Mouse (Mus musculus) myocyte (in vitro differentiated cells): ENCODE results near the gene Sgk2. TPM values are rescaled to one million over a fixed set of nuclear protein-coding genes. Genes with fewer than 3 reads are reported as not detected.

Source experiments
- H3K27me3 ChIP-seq: one replicate; pipeline ENCODE4 v1.6.1; 2011; ENCODE audit not compliant: control insufficient read depth, insufficient read depth, insufficient read length
- H3K36me3 ChIP-seq: one replicate; pipeline ENCODE4 v1.6.1; 2011; ENCODE audit not compliant: control insufficient read depth, insufficient read depth
- H3K4me2 ChIP-seq: one replicate; pipeline ENCODE4 v1.6.1; 2011; ENCODE audit warnings: low read depth, control low read depth
- H3K4me3 ChIP-seq: one replicate; pipeline ENCODE4 v1.5.1; 2011; ENCODE audit warnings: mild to moderate bottlenecking, control low read depth, moderate library complexity
- H3K79me2 ChIP-seq: one replicate; pipeline ENCODE4 v1.6.1; 2011; ENCODE audit not compliant: control insufficient read depth, insufficient read depth
- H3ac ChIP-seq: one replicate; pipeline ENCODE4 v1.6.1; 2011; ENCODE audit not compliant: control insufficient read depth, insufficient read length
- CEBPB ChIP-seq: IDR thresholded peaks from 2 replicates; pipeline ENCODE4 v1.6.1; 2011; ENCODE audit warnings: mild to moderate bottlenecking, moderate library complexity; ENCODE audit not compliant: poor library complexity, insufficient read depth, severe bottlenecking
- E2F4 ChIP-seq: IDR thresholded peaks from one replicate; pipeline ENCODE4 v1.6.1; 2011; ENCODE audit warnings: mild to moderate bottlenecking, control low read depth, moderate library complexity; ENCODE audit not compliant: insufficient read depth
- MAX ChIP-seq: IDR thresholded peaks from one replicate; pipeline ENCODE4 v1.6.1; 2011; ENCODE audit warnings: low read depth, mild to moderate bottlenecking, control low read depth
- MYOD1 ChIP-seq, 3 experiments: IDR thresholded peaks; one replicate each; pipeline ENCODE4 v1.6.1; 2011; ENCODE audit warnings: control low read depth in 2 of 3, low read depth in 2 of 3, mild to moderate bottlenecking in 2 of 3, moderate library complexity in 1 of 3; ENCODE audit not compliant: insufficient read length in 2 of 3, control insufficient read depth in 1 of 3
- MYOG ChIP-seq, 3 experiments: IDR thresholded peaks; one replicate each; pipeline ENCODE4 v1.6.1; 2011; ENCODE audit warnings: control low read depth in 2 of 3, low read depth in 2 of 3, mild to moderate bottlenecking in 2 of 3; ENCODE audit not compliant: insufficient read length in 2 of 3, control insufficient read depth in 1 of 3, insufficient read depth in 1 of 3
- POLR2A ChIP-seq: IDR thresholded peaks from one replicate; pipeline ENCODE4 v1.6.1; 2011; ENCODE audit warnings: low read depth, mild to moderate bottlenecking, control low read depth, moderate library complexity; ENCODE audit not compliant: insufficient read length
- POLR2AphosphoS2 ChIP-seq: IDR thresholded peaks from one replicate; pipeline ENCODE4 v1.6.1; 2011; ENCODE audit warnings: low read depth, control low read depth; ENCODE audit not compliant: insufficient read length
- REST ChIP-seq: IDR thresholded peaks from one replicate; pipeline ENCODE4 v1.6.1; 2011; ENCODE audit warnings: mild to moderate bottlenecking, control low read depth, moderate library complexity; ENCODE audit not compliant: insufficient read depth, insufficient read length
- SRF ChIP-seq: IDR thresholded peaks from one replicate; pipeline ENCODE4 v1.6.1; 2011; ENCODE audit warnings: low read depth; ENCODE audit not compliant: control insufficient read depth, insufficient read length
- TCF12 ChIP-seq: IDR thresholded peaks from one replicate; pipeline ENCODE4 v1.6.1; 2011; ENCODE audit warnings: mild to moderate bottlenecking, control low read depth; ENCODE audit not compliant: poor library complexity, insufficient read depth, severe bottlenecking
- TCF3 ChIP-seq: IDR thresholded peaks from one replicate; pipeline ENCODE4 v1.6.1; 2011; ENCODE audit warnings: low read depth, control low read depth; ENCODE audit not compliant: insufficient read length
- USF1 ChIP-seq: IDR thresholded peaks from one replicate; pipeline ENCODE4 v1.6.1; 2011; ENCODE audit warnings: low read depth, mild to moderate bottlenecking, control low read depth, moderate library complexity
- polyA plus RNA-seq: library from polyadenylated mRNA; unstranded; fragments of >200 nt; fragmentation: generic; extraction: Trizol; gene quantifications from one replicate; pipeline ENCODE4 v1.2.1, GENCODE M21; 2012; ENCODE audit warnings: missing spikeins

The Sgk2 gene
- not detected for polyA plus RNA-seq

DNA sequence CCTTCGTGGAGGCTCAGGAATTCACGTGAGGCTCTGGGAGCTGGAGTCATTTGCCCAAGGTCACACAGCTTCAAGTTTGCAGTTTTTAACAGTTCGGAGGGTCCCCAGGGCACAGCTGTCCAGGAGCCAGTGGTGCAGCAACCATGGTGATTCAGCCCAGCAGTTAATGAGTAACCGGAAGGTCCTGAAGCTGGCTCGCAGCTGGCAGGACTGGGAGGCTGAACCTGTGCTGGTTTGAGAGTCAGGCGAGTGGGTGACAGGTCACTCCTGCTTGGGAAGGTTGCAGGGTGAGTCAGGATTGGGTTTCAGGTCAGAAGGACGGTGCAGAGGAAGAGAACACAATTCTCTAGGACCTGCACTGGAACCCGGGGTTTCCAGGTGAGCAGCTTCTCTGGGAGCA is at the start of gene Sgk2:
Gene Sgk2 (plus strand): TSS at position 113 of the 400 bp plus-strand sequence.
- H3K36me3 ChIP-seq = no peaks in the 10 kb centered on the region
- no peaks in the 10 kb centered on the region for H3K27me3 ChIP-seq
- peak within 1 kb of the TSS; percentile 42 for H3K4me2 ChIP-seq
- H3K4me3 ChIP-seq = no peak within 1 kb of the TSS
- no peak within 1 kb of the TSS for H3ac ChIP-seq
- H3K79me2 ChIP-seq = no peaks in the 10 kb centered on the region
- TF ChIP-seq USF1 = no peak
- TF ChIP-seq MYOD1 (IDR thresholded peaks at IDR 0.05; ENCODE audit: control insufficient read depth in 1 of 3, insufficient read length in 2 of 3, low read depth in 2 of 3) = peak in 1 of 3 experiments; percentile 38

DNA sequence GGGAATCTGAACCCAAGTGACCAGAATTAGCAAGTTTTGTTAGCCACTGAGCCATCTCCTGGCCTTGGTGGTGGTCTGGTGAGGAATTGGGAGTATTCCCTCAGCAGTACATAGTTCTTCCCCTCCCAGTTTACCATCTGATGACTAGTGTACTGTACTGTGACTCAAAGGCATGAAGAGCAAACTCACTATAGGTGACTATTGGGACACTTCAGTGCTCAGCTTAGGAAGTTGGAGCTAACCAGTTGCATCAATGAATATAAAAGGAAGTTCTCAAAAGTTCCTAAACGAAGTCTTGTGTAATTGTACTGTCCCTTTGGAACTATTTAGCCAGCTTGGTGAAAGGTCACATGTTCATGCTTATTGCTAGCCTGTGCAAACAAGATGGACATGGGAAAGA is 47.6 kb upstream of the Sgk2 start:
- no peaks in the 10 kb centered on the region for H3K79me2 ChIP-seq
- H3K36me3 ChIP-seq = peaks cover 51% of the 10 kb centered on the region
- H3K27me3 ChIP-seq = no peaks in the 10 kb centered on the region
- H3K4me2 ChIP-seq = no peak overlapping the region
- TF ChIP-seq TCF3 = no peak
- TF ChIP-seq MYOG (IDR thresholded peaks at IDR 0.05; ENCODE audit: control insufficient read depth in 1 of 3, insufficient read depth in 1 of 3, insufficient read length in 2 of 3, low read depth in 2 of 3) = no peak
- TF ChIP-seq POLR2A = no peak
- no peak for TF ChIP-seq MYOD1 (IDR thresholded peaks at IDR 0.05; ENCODE audit: control insufficient read depth in 1 of 3, insufficient read length in 2 of 3, low read depth in 2 of 3)
- no peak for TF ChIP-seq USF1
- no peak for TF ChIP-seq POLR2AphosphoS2
- H3ac ChIP-seq = no peak overlapping the region
- H3K4me3 ChIP-seq = no peak overlapping the region

DNA sequence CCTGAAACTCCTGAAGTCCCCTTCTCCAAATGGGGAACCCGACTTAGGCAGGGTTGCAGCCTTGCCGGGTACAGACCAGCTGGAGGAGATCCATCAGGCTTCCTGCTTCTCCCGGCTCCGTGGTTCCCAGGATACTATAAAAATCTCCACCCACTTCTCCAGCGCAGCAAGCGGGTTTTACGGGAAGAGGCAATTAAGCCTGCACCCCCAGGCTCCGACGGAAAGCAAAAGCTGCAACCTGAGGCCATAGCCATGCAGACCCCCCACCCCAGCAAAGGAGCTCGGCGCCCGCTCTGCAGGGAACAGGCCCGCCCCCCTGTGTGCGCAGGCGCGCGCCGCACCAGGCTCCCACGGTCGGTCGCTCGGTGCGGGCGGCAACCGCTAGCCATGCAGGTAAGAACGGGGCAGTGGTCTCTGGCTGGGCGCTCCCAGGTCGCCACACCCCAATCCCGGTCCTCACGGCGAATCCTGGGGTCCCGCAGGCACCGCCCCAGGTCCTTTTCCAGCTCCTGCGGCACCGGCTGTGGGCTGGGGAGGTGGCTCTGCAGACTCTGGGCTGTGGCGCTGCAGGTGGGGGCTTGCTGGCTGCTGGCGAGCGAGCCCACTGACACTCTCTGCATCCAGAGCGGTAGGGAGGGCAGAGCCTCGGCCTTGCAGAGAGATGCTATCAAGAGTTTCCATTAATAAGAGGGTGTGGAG is 43.8 kb upstream of the Sgk2 start, which contains the start of gene L3mbtl1:
Gene L3mbtl1 (plus strand): TSS at position 325 of the 699 bp plus-strand sequence.
- no peaks in the 10 kb centered on the region for H3K27me3 ChIP-seq
- H3K36me3 ChIP-seq = peaks cover 16% of the 10 kb centered on the region
- no peak within 1 kb of the TSS for H3ac ChIP-seq
- H3K79me2 ChIP-seq = no peaks in the 10 kb centered on the region
- no peak within 1 kb of the TSS for H3K4me3 ChIP-seq
- peak within 1 kb of the TSS; percentile 48 for H3K4me2 ChIP-seq
- TF ChIP-seq SRF (no peak), CEBPB (no peak), MYOG (IDR thresholded peaks at IDR 0.05; ENCODE audit: control insufficient read depth in 1 of 3, insufficient read depth in 1 of 3, insufficient read length in 2 of 3, low read depth in 2 of 3) (no peak), MYOD1 (IDR thresholded peaks at IDR 0.05; ENCODE audit: control insufficient read depth in 1 of 3, insufficient read length in 2 of 3, low read depth in 2 of 3) (no peak), POLR2AphosphoS2 (no peak), TCF12 (no peak), TCF3 (no peak), MAX (no peak), REST (no peak), POLR2A (no peak), USF1 (no peak), E2F4 (no peak)

DNA sequence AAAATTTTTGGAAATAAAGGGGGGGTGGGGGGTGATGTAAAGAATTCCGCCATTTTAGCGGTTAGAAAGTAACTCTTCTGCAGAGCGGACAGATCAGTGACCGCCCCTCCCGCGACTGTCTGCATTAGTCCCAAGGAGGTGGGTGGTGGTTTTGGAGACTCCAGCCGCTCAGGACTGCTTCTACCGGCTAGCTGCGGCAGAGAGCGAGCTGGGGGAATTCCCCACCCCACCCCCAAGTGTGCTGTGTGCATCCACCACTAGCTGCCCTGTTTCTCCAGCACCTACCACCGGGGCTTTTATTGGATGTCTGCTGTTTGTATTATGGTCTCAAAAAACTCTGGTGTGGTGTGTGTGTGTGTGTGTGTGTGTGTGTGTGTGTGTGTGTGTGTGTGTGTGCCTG is 43.2 kb upstream of the Sgk2 start:
- Histone ChIP-seq H3ac (no peak overlapping the region), H3K79me2 (no peaks in the 10 kb centered on the region), H3K4me3 (no peak overlapping the region), H3K36me3 (peaks cover 10% of the 10 kb centered on the region), H3K27me3 (no peaks in the 10 kb centered on the region), H3K4me2 (no peak overlapping the region)
- TF ChIP-seq TCF3 (no peak), MYOD1 (IDR thresholded peaks at IDR 0.05; ENCODE audit: control insufficient read depth in 1 of 3, insufficient read length in 2 of 3, low read depth in 2 of 3) (no peak), TCF12 (no peak), USF1 (no peak), SRF (no peak), CEBPB (no peak), POLR2AphosphoS2 (no peak), MAX (no peak)

DNA sequence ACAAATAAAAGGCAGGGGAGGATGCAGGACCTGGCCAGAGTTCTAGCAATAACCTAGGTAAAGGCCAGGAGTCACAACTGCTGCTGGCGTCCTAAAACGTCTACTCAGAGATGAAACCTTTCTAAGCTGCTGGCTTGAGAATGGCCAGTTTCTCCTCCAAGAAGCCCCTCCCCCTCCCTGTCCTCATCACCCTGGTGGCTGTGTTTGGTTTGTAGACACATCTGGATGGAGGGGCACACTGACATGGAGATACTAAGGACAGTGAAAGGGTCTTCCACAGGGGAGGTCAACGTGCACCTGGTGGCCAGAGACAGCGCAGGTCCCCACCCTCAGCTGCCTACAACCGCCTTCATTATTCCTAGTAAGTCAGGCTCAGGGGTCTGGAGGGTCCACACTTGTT is 40.2 kb upstream of the Sgk2 start:
- Histone ChIP-seq H3K27me3 (no peaks in the 10 kb centered on the region), H3K36me3 (no peaks in the 10 kb centered on the region)

More for the DNA sequence above, 40.2 kb upstream of the Sgk2 start:
- Histone ChIP-seq H3K4me2 (no peak overlapping the region), H3ac (no peak overlapping the region), H3K79me2 (no peaks in the 10 kb centered on the region), H3K4me3 (no peak overlapping the region)
- TF ChIP-seq TCF12 (no peak), TCF3 (no peak), SRF (no peak), MAX (no peak), E2F4 (no peak), CEBPB (no peak)
